Mouse (Mus musculus) cerebellum, adult 2 months (tissue): ENCODE measurements around the gene Thop1.

ENCODE experiments used
- CTCF ChIP-seq: fragments of 200-500 bp; IDR thresholded peaks from 2 replicates; pipeline ENCODE4 v1.5.1; 2011; ENCODE audit warnings: low read depth, mild to moderate bottlenecking, control low read depth, low read length, moderate library complexity, borderline replicate concordance; ENCODE audit not compliant: insufficient read depth
- POLR2A ChIP-seq: fragments of 200-500 bp; IDR thresholded peaks from 2 replicates; pipeline ENCODE4 v1.6.1; 2011; ENCODE audit warnings: low read length, control low read depth, borderline replicate concordance; ENCODE audit not compliant: insufficient read depth

DNA sequence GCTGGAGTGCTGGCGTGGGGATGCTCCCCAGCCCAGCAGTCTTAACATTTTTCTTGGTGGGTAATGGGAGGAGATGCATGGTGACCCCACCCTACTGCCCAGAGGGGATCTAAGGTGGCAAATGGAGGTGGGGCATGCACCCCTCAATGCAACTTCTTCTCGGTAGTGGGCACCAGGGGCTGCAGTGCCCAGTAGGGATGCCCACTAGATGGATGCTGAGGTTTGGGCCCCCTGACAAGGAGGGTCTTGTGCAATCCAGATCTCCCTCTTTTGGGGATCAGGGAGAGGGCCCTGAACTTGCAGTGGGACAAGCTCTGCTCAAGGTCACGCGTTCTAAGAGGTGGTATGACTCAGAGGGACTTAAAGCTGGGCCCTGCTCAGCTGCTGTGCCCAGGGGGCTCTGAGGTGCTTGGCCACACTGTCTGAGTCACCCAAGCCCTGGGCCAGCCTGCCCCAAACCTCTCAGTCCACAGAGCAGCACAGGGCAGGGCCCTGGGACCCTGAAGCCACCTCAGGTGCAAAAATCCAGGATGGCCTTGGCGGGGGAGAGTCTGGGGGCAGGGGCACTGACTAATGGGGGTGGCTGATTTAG lies 45.4 kb upstream of the Thop1 start:
- TF ChIP-seq POLR2A (no peak), CTCF (no peak)
